Mouse (Mus musculus) v-Abl transformed pro-B cells (cell line): ENCODE data around the gene Tril.

Source experiments
- in situ Hi-C, 2 experiments: fragments of 400-800 bp; cut with MboI; formaldehyde crosslinking; loops; one replicate each; pipeline ENCODE4 v1.15.1; 2025; ENCODE audit not compliant: unreplicated experiment in 2 of 2

The Tril gene

GRCm38 (mm10) chr6:53806591-53807023 is 14.0 kb downstream of the Tril start:
- in situ Hi-C loops, result no loop called here

GRCm38 (mm10) chr6:53806021-53806420 is 14.6 kb downstream of the Tril start:
- in situ Hi-C loops, result no loop called here

- in situ Hi-C loops, result no loop called here
Measured at GRCm38 (mm10) chr6:53804145-53804544, 16.5 kb downstream of the Tril start.

- in situ Hi-C loops, result no loop called here
Measured at GRCm38 (mm10) chr6:53803551-53803950, 17.1 kb downstream of the Tril start.

GRCm38 (mm10) chr6:53801893-53802286 is 18.7 kb downstream of the Tril start:
- in situ Hi-C loops, result no loop called here

GRCm38 (mm10) chr6:53801269-53801892 is 19.2 kb downstream of the Tril start:
- in situ Hi-C loops, result no loop called here

GRCm38 (mm10) chr6:53798865-53799264 is 21.8 kb downstream of the Tril start:
- in situ Hi-C loops, result no loop called here

- in situ Hi-C loops, result no loop called here
Measured at GRCm38 (mm10) chr6:53796835-53797234, 23.8 kb downstream of the Tril start.

GRCm38 (mm10) chr6:53795788-53796187 is 24.8 kb downstream of the Tril start:
- in situ Hi-C loops, result no loop called here

GRCm38 (mm10) chr6:53795078-53795477 is 25.6 kb downstream of the Tril start:
- in situ Hi-C loops, result no loop called here

GRCm38 (mm10) chr6:53794323-53794971 is 26.2 kb downstream of the Tril start:
- in situ Hi-C loops, result no loop called here

GRCm38 (mm10) chr6:53782880-53783539 is 37.6 kb downstream of the Tril start:
- in situ Hi-C loops, result loop anchor here (5.0 to 10.0 kb wide), 3 partner anchors 174 to 1382 kb away; no protein-coding TSS in a partner anchor

- in situ Hi-C loops, result loop anchor here (5.0 to 10.0 kb wide), 3 partner anchors 175 to 1383 kb away; no protein-coding TSS in a partner anchor
Measured at GRCm38 (mm10) chr6:53782273-53782672, 38.4 kb downstream of the Tril start.

GRCm38 (mm10) chr6:53781171-53781570 is 39.5 kb downstream of the Tril start:
- in situ Hi-C loops, result loop anchor here (5.0 to 10.0 kb wide), 3 partner anchors 176 to 1384 kb away; no protein-coding TSS in a partner anchor

- in situ Hi-C loops, result loop anchor here (5.0 to 10.0 kb wide), 3 partner anchors 177 to 1385 kb away; no protein-coding TSS in a partner anchor
Measured at GRCm38 (mm10) chr6:53780008-53780407, 40.6 kb downstream of the Tril start.

- in situ Hi-C loops, result loop anchor here in 1 of 2 experiments (5.0 kb wide), 1 partner anchor 453 kb away; no protein-coding TSS in a partner anchor
Measured at GRCm38 (mm10) chr6:53779526-53779925, 41.1 kb downstream of the Tril start.

GRCm38 (mm10) chr6:53778424-53778955 is 42.1 kb downstream of the Tril start:
- in situ Hi-C loops, result loop anchor here in 1 of 2 experiments (5.0 kb wide), 1 partner anchor 454 kb away; no protein-coding TSS in a partner anchor

- in situ Hi-C loops, result no loop called here
Measured at GRCm38 (mm10) chr6:53768275-53768674, 52.4 kb downstream of the Tril start.

GRCm38 (mm10) chr6:53766243-53766915 is 54.3 kb downstream of the Tril start:
- in situ Hi-C loops, result no loop called here

GRCm38 (mm10) chr6:53765731-53766130 is 54.9 kb downstream of the Tril start:
- in situ Hi-C loops, result no loop called here
